Mouse (Mus musculus): ENCODE data around the gene Prss30.
"Not testable (repeated sequence)": the region's sequence is repeated elsewhere in the genome, so short reads cannot be mapped to it uniquely, and the experiment has no call there.

Gene Prss30

DNA sequence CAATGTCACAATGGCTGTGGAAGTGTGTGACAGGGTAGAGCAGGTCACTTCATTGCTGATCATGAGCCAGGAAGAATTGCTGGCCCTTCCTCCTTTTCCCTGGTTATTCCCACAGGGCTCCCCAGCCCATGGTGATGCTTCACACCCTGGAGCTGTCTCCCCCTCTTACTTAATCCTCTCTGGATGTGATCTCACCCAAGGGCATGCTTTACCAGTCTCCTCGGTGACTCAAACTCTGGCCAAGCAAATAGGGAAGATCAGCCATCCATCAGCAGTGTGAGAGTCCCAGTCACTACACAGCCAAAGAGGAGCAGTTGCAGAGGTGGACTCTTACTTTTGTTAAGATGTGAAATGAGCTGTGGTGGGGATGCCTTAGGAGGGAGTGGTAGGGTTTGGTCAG, 4.6 kb upstream of the Prss30 start:
- DNase-seq (ENCODE audit: low spot score in 2 of 2): no peak

- no peak for DNase-seq (ENCODE audit: low spot score in 2 of 2)
Observed at GRCm38 (mm10) chr17:23982912-23983311, 2.5 kb upstream of the Prss30 start.

- no peak for DNase-seq (ENCODE audit: low spot score in 2 of 2)
Observed at GRCm38 (mm10) chr17:23979471-23979870, 895 bp downstream of the Prss30 start.

GRCm38 (mm10) chr17:23976665-23977064, 3.7 kb downstream of the Prss30 start:
- no peak for DNase-seq (ENCODE audit: low spot score in 2 of 2)

DNA sequence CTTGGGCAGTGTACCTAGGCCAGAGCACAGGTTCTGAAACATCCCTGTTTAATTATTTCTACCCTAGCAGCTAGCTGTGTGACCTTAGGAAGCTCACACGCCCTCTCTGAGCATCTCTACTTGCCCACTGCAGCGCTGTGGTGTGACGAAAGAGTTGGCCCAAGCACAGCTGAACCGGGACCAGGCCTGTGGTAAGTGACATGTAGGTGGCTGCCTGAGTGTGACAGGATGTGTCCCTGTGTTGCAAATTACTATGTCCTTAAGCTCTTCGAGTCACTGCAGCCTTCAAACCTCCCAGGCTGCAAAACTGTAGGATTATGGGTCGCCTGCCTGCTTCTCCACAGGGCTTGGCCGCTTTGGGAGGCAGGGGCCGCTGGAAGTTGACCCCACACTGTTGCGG, 9.1 kb downstream of the Prss30 start:
- DNase-seq (ENCODE audit: low spot score in 2 of 2): no peak

GRCm38 (mm10) chr17:23969231-23969630, 11.1 kb downstream of the Prss30 start:
- DNase-seq (ENCODE audit: low spot score in 2 of 2): peak; percentile 46 to 78

DNA sequence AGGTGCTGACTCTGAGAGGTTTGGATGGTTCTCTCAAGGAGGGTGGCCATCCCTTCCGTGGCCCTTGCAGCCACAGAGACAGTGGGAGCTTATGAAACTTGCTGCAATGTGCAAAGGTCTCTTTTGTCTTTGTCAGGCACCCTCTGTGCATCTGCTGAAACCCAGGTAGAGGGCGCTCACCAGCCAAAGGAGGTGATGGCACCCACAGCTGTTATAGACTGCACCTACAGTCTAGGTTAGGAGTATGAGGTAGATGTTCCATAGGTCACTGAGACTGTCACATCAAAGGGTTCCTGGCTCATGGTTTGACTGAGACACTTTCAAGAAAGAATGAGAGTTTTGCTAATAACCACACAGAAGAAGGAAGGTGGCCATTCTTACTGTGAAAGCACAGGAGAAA, 11.6 kb downstream of the Prss30 start:
- DNase-seq (ENCODE audit: low spot score in 2 of 2): peak in 1 of 2 experiments; percentile 39

- DNase-seq (ENCODE audit: low spot score in 2 of 2): no peak
Observed at GRCm38 (mm10) chr17:23966658-23967401, 13.5 kb downstream of the Prss30 start.

- no peak for DNase-seq (ENCODE audit: low spot score in 2 of 2)
Observed at GRCm38 (mm10) chr17:23965805-23966425, 14.5 kb downstream of the Prss30 start.

DNA sequence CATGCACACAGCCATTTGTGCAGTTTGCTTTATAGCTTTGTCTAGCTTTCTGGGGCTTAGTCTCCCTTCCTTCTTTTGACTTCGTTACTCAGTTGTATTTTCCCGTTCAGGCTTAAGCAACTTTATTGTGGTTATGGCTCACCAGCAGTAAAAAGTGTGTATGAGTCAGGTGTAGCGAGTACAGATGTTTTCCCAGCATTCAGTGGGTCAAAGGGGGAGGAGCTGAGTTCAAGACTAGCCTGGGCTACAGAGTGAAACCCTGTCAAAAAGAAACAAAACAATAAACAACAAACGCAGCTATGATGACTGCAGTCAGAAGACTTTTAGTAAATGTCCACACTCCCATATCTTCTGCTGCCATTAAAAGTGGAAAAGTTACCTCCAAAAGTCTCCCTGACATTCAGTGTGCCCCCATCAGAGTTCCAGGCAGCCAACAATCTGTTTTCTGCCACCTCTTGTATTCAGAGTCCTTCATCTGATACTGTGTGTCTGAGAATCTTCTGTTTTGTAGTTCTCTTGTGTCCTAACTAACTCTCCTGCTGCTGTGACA, 18.7 kb downstream of the Prss30 start:
- no peak for DNase-seq (ENCODE audit: low spot score in 2 of 2)

GRCm38 (mm10) chr17:23960084-23960738, 20.2 kb downstream of the Prss30 start:
- peak; percentile 40 to 73 for DNase-seq (ENCODE audit: low spot score in 2 of 2)

DNA sequence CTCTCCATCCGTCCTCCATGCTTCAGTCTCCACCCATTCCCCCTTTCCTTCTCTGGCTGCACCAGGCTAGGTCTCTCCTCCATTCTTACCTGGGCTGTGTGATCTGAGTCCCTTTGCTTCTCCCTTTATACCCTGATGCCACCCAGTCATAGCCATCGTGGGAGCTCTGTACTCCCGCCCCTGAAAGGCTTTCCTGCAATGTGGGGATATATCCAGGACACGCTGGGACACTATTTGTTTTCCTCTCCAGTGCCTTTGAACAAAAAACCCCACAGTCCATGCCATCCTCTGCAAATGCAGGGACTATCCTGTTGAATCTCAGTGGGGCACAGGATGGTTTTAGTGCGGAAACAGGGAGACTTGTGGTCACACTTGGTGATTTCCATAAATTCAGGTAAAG, 25.2 kb downstream of the Prss30 start, which contains the start of gene Sbpl:
Gene Sbpl, minus strand, starts transcription at position 101 of the 400 bp plus-strand sequence.
- no peak for DNase-seq (ENCODE audit: low spot score in 2 of 2)

DNA sequence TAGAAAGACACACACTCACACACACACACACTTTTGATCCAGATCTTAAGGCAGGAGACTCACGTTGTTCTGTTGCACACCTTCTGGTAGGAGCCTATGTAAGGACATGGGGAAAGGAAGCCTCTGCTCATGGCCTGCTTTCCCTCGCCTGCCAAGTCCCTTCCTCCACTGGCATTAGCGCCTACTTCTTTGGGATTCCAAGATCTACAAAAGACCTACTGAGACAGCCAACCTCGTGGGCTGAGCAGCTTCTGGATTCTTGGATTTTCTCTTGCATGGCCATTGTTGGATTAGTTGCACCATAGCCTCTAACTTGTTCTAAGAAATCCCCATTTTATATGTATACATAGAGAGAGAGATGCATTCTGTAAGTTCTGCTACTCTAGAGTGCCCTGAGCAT, 29.5 kb downstream of the Prss30 start:
- DNase-seq (ENCODE audit: low spot score in 2 of 2): not testable (repeated sequence)

DNA sequence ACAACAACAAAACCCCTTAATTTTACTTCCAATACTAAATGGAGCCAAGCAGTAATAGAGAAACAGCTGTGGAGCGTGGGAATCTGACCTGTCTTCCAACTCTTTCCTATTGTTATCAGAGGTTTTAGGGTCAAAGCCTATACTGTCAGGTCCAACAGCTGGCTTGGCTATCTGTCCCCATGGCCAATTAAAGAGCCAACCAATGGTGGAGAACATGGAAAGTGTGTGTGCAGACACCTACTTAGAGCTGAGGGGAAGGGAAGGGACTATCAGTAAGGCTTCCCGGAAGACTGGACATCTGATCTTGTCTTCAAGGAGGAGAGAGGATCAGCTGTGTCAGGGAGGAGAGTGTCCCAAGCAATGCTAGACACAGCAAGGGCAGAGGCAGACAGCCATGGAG, 31.3 kb downstream of the Prss30 start:
- no peak for DNase-seq (ENCODE audit: low spot score in 2 of 2)

- DNase-seq (ENCODE audit: low spot score in 2 of 2): not testable (repeated sequence)
Observed at GRCm38 (mm10) chr17:23947486-23947885, 32.9 kb downstream of the Prss30 start.

GRCm38 (mm10) chr17:23941372-23941771, 39.0 kb downstream of the Prss30 start, which contains the start of gene Sbp:
TSS of gene Sbp (plus strand) at chr17:23941672.
- DNase-seq (ENCODE audit: low spot score in 2 of 2): no peak

GRCm38 (mm10) chr17:23931157-23931556, 49.2 kb downstream of the Prss30 start:
- DNase-seq (ENCODE audit: low spot score in 2 of 2): no peak

- DNase-seq (ENCODE audit: low spot score in 2 of 2): peak in 1 of 2 experiments; percentile 11
Observed at GRCm38 (mm10) chr17:23925090-23925493, 55.3 kb downstream of the Prss30 start.

DNA sequence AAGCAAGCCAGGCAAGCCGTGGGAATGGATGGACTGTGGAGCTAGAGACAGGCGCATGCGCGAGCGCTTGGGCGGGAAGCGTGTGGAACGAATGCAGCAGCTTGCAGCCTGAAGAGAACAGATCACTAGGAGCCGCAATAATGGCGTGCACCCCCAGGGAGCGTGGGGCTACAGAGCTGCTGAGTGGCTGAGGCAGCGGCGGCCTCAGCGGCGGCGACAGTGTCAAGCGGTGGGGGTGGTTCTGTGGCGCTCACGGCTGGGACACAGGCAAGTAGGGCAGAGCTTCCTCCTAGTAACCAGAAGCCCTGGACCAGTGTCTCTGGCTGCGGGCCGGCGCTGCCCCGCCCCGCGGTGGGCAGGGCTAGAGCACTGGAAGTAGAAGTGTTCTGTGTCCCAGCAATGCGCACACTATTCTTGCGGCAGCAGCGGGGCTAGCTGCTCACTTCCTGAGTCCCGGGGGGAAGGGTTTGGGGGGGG, 55.8 kb downstream of the Prss30 start:
- DNase-seq (ENCODE audit: low spot score in 2 of 2): peak; percentile 68 to 73

Measured in thymus, postnatal 10 days (tissue).